Mouse (Mus musculus) embryonic facial prominence, embryonic 14.5 days (tissue): ENCODE results near the gene Nacc2. TPM values are rescaled to one million over a fixed set of nuclear protein-coding genes. Genes with fewer than 3 reads are reported as not detected.

Experiments
- ATAC-seq: fragments of 200-750 bp; cut with Nextera tagmentation; 2 replicates; pipeline ENCODE4 v1.8.0; 2017; ENCODE audit warnings: low read depth, moderate number of reproducible peaks, moderate TSS enrichment
- DNase-seq: peaks from one replicate; pipeline ENCODE4 v3.0.0-alpha.2; 2015; ENCODE audit warnings: low spot score
- H3K27ac ChIP-seq: fragments of 300-500 bp; sonication (generic); replicated peaks from 2 replicates; pipeline ENCODE4 v1.5.1; 2014; ENCODE audit warnings: low read depth, mild to moderate bottlenecking, low read length, moderate library complexity
- H3K27me3 ChIP-seq: fragments of 300-500 bp; sonication (generic); replicated peaks from 2 replicates; pipeline ENCODE4 v1.6.1; 2014; ENCODE audit warnings: low read length; ENCODE audit not compliant: control insufficient read depth, insufficient read depth
- H3K36me3 ChIP-seq: fragments of 300-500 bp; sonication (generic); 2 replicates; pipeline ENCODE4 v1.6.1; 2014; ENCODE audit warnings: low read length, mixed read lengths; ENCODE audit not compliant: control insufficient read depth, insufficient read depth
- H3K4me1 ChIP-seq: fragments of 300-500 bp; sonication (generic); 2 replicates; pipeline ENCODE4 v1.6.1; 2014; ENCODE audit warnings: antibody characterized with exemption, low read length; ENCODE audit not compliant: control insufficient read depth, insufficient read depth
- H3K4me2 ChIP-seq: fragments of 300-500 bp; sonication (generic); 2 replicates; pipeline ENCODE4 v1.6.1; 2014; ENCODE audit warnings: low read depth, mild to moderate bottlenecking, low read length, moderate library complexity, mixed read lengths
- H3K4me3 ChIP-seq: fragments of 300-500 bp; sonication (generic); 2 replicates; pipeline ENCODE4 v1.5.1; 2014; ENCODE audit warnings: low read depth, mild to moderate bottlenecking, low read length
- H3K9ac ChIP-seq: fragments of 300-500 bp; sonication (generic); 2 replicates; pipeline ENCODE4 v1.6.1; 2014; ENCODE audit warnings: low read depth, mild to moderate bottlenecking, low read length, moderate library complexity, mixed read lengths
- H3K9me3 ChIP-seq: fragments of 300-500 bp; sonication (generic); 2 replicates; pipeline ENCODE4 v1.6.1; 2016; ENCODE audit warnings: low read length; ENCODE audit not compliant: control insufficient read depth
- WGBS: fragments of 180-500 bp; shearing (Covaris S2); extraction: QIAGEN DNeasy Blood & Tissue Kit; methylation state at CpG from one replicate; pipeline ENCODE4 v1.1.7; 2014; 5-methylcytosine and 5-hydroxymethylcytosine counted together
- polyA plus RNA-seq: library from polyadenylated mRNA; unstranded; fragments of >200 nt; fragmentation: Nextera tagmentation; extraction: Ambion mirVana; gene quantifications from 2 replicates; pipeline ENCODE4 v1.2.1, GENCODE M21; 2014

Nacc2 gene
- polyA plus RNA-seq = 7.0 and 8.9 TPM in 2 replicates

GRCm38 (mm10) chr2:26123079-26123648 is at the start of gene Nacc2:
Gene Nacc2, minus strand, starts transcription at chr2:26123220.
- WGBS = 24% methylated on average over 9 of the region's 9 CpGs
- peak within 1 kb of the TSS; percentile 84 for H3K4me3 ChIP-seq
- H3K36me3 ChIP-seq = no peaks in the 10 kb centered on the region
- H3K27ac ChIP-seq = no peak within 1 kb of the TSS
- H3K9me3 ChIP-seq = no peaks in the 10 kb centered on the region
- H3K4me1 ChIP-seq = peaks cover 24% of the 10 kb centered on the region; the same call in 1 of the 2 replicates
- peaks cover 17% of the 10 kb centered on the region for H3K27me3 ChIP-seq
- peak within 1 kb of the TSS; percentile 83 for H3K4me2 ChIP-seq
- peak within 1 kb of the TSS; percentile 79 for H3K9ac ChIP-seq
- ATAC-seq (0 out of 2 replicates have a peak, but pooled peaks have one; percentile 2), DNase-seq (no peak)

GRCm38 (mm10) chr2:26172166-26172565 is 49.1 kb upstream of the Nacc2 start:
- DNase-seq = no peak
- Histone ChIP-seq H3K4me1 (no peaks in the 10 kb centered on the region), H3K4me3 (no peak overlapping the region), H3K9ac (no peak overlapping the region), H3K36me3 (no peaks in the 10 kb centered on the region), H3K27ac (no peak overlapping the region), H3K27me3 (no peaks in the 10 kb centered on the region), H3K9me3 (no peaks in the 10 kb centered on the region), H3K4me2 (no peak overlapping the region)
- 80% methylated on average over 2 of the region's 2 CpGs for WGBS
- no peak for ATAC-seq

GRCm38 (mm10) chr2:26170376-26170775 is 47.4 kb upstream of the Nacc2 start:
- Histone ChIP-seq H3K4me2 (no peak overlapping the region), H3K27ac (no peak overlapping the region), H3K4me3 (no peak overlapping the region), H3K36me3 (no peaks in the 10 kb centered on the region), H3K4me1 (no peaks in the 10 kb centered on the region), H3K9ac (no peak overlapping the region), H3K9me3 (no peaks in the 10 kb centered on the region), H3K27me3 (no peaks in the 10 kb centered on the region)
- ATAC-seq (no peak), DNase-seq (no peak)
- WGBS = 46% methylated on average over 2 of the region's 2 CpGs

- H3K4me2 ChIP-seq = no peak overlapping the region
- H3K36me3 ChIP-seq = no peaks in the 10 kb centered on the region
- DNase-seq (peak; percentile 68), ATAC-seq (peak; percentile 87)
- no peaks in the 10 kb centered on the region for H3K4me1 ChIP-seq
- H3K27me3 ChIP-seq = no peaks in the 10 kb centered on the region
- H3K9me3 ChIP-seq = no peaks in the 10 kb centered on the region
- H3K4me3 ChIP-seq = no peak overlapping the region
- H3K27ac ChIP-seq = no peak overlapping the region
- H3K9ac ChIP-seq = no peak overlapping the region
- WGBS = 33% methylated on average over 11 of the region's 11 CpGs
These were observed 46.0 kb upstream of the Nacc2 start for GRCm38 (mm10) chr2:26168843-26169579.

GRCm38 (mm10) chr2:26166890-26167289 is 43.9 kb upstream of the Nacc2 start:
- Histone ChIP-seq H3K27ac (no peak overlapping the region), H3K4me2 (no peak overlapping the region), H3K4me3 (no peak overlapping the region), H3K4me1 (no peaks in the 10 kb centered on the region), H3K9me3 (no peaks in the 10 kb centered on the region), H3K9ac (no peak overlapping the region), H3K27me3 (no peaks in the 10 kb centered on the region), H3K36me3 (no peaks in the 10 kb centered on the region)
- ATAC-seq (no peak), DNase-seq (no peak)
- WGBS = 73% methylated on average over 3 of the region's 3 CpGs

GRCm38 (mm10) chr2:26158064-26158463 is 35.0 kb upstream of the Nacc2 start:
- Histone ChIP-seq H3K9me3 (no peaks in the 10 kb centered on the region), H3K9ac (no peak overlapping the region), H3K27me3 (no peaks in the 10 kb centered on the region), H3K4me2 (no peak overlapping the region), H3K27ac (no peak overlapping the region), H3K4me1 (no peaks in the 10 kb centered on the region), H3K4me3 (no peak overlapping the region), H3K36me3 (no peaks in the 10 kb centered on the region)
- no peak for DNase-seq
- ATAC-seq = no peak
- 83% methylated on average over 9 of the region's 9 CpGs for WGBS

GRCm38 (mm10) chr2:26156191-26156977 is 33.4 kb upstream of the Nacc2 start:
- H3K27ac ChIP-seq = no peak overlapping the region
- no peak overlapping the region for H3K4me3 ChIP-seq
- no peaks in the 10 kb centered on the region for H3K27me3 ChIP-seq
- no peaks in the 10 kb centered on the region for H3K4me1 ChIP-seq
- H3K9ac ChIP-seq = no peak overlapping the region
- DNase-seq = no peak
- no peaks in the 10 kb centered on the region for H3K9me3 ChIP-seq
- ATAC-seq = 0 out of 2 replicates have a peak, but pooled peaks have one; percentile 58
- H3K36me3 ChIP-seq = no peaks in the 10 kb centered on the region
- H3K4me2 ChIP-seq = no peak overlapping the region
- WGBS = 68% methylated on average over 10 of the region's 10 CpGs

GRCm38 (mm10) chr2:26155737-26156136 is 32.7 kb upstream of the Nacc2 start:
- Histone ChIP-seq H3K27me3 (no peaks in the 10 kb centered on the region), H3K27ac (no peak overlapping the region), H3K4me3 (no peak overlapping the region), H3K9ac (no peak overlapping the region), H3K4me2 (no peak overlapping the region), H3K4me1 (no peaks in the 10 kb centered on the region), H3K9me3 (no peaks in the 10 kb centered on the region), H3K36me3 (no peaks in the 10 kb centered on the region)
- DNase-seq (no peak), ATAC-seq (no peak)
- WGBS = 65% methylated on average over 3 of the region's 3 CpGs
